Mouse (Mus musculus) megakaryocyte, adult 5-6 weeks (primary cell): ENCODE measurements around the gene Tst. TPM values are rescaled to one million over a fixed set of nuclear protein-coding genes. Genes with fewer than 3 reads are reported as not detected.
A peak's percentile ranks its signal among the peaks of the same experiment; 100 is the strongest.

Source experiments
- ATAC-seq: 2 replicates; pipeline ENCODE4 v1.8.0; 2016; ENCODE audit warnings: mild to moderate bottlenecking, inconsistent platforms; ENCODE audit not compliant: poor library complexity, severe bottlenecking
- total RNA-seq, 2 experiments: library from RNA; stranded (forward) in 1 of 2; stranded (reverse) in 1 of 2; fragments of 153-499, 151-499 nt in 1 of 2; fragments of 221-1000, 200-1000 nt in 1 of 2; gene quantifications; 2 replicates each; pipeline versions ENCODE4 v1.2.3 to v1.2.4; 2015 to 2017

The Tst gene
- total RNA-seq, 2 experiments from 2014 or later = 3.3 to 9.8 TPM

DNA sequence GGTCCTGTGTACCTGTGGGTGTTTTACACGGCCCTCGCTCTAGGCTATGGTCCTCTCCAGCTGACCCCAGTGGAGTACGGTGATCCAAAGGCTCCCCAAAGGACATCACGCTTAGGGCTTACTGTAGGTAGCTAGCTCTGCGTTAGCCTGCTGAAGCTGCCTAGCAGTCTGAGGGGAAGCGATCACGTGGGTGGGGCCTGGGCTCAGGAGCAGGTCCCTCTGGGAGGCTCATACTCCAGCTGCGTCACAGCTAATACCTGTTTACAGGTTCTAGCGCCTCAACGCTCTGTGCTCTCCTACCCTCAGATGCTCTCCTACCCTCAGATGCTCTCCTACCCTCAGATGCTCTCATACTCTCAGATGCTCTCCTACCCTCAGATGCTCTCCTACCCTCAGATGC lies 25.2 kb upstream of the Tst start:
- ATAC-seq = no peak

DNA sequence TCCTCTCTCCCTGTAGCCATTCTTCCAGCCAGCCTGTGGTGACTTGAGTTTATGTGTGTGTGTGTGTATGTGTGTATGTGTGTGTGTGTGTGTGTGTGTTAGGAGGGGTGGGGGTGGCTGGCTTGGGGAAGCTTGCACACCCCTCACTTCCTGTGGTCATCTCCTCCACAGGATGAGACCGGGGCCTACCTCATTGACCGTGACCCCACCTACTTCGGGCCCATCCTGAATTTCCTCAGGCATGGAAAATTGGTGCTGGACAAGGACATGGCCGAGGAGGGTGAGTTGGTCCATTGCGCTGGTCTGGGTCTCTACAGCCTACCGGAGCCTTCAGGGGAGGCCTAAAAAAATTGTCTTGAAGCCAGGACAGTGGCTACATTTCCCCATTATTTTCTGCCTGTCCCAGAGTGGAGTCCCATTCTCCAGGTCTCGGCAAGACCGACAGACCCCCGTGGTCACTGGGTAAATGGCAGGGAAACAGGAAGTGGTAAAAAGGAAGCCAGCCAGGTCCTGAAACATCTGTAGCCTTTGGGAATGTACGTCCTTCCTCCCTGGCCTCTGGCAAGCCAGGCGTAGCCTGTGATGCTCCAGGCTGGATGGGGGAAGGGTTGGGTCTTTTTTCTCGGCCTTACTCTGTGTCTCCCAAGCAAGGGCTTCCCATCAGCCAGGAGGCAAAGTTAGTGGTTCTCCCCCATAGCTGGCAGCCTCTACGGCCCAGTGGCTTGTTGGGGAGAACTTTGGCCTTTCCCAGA lies 24.3 kb upstream of the Tst start:
- no peak for ATAC-seq

GRCm38 (mm10) chr15:78429139-78429459 lies 23.4 kb upstream of the Tst start:
- peak; percentile 23; the same call in 1 of the 2 replicates for ATAC-seq

DNA sequence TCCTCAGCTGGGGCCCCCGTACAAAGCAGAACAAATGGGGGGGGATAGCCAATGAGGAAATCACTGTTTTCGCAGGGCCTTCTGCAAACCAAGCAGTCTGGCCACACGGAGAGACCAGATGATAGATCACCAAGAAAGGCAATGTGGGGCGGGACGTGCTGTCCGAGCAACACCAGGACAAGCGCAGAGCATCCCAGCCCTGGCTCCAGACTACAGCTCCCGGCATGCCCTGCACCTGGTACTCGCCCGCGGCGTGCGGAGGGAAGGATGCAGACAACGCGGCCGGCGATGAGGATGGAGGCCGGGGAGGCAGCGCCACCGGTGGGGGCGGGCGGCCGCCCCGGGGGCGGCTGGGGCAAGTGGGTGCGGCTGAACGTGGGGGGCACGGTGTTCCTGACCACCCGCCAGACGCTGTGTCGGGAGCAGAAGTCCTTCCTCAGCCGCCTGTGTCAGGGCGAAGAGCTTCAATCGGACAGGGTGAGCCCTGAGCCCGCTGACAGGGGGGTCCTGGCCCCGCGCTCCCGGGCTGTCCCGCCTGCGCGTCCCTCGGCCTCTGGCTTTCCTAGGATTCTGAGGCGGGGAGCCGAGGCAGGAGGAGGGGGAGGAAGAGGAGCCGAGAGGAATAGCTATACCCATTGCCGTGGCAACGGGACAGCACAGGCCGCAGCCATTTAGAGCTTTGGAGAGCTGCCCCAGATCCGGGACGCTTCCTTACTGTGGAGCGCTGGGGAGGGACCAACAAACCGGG lies 22.9 kb upstream of the Tst start, which contains the start of gene Kctd17:
Gene Kctd17, plus strand, starts transcription at position 174 of the 748 bp plus-strand sequence.
- peak; percentile 77 for ATAC-seq

GRCm38 (mm10) chr15:78425230-78425629 lies 19.5 kb upstream of the Tst start:
- ATAC-seq = no peak

GRCm38 (mm10) chr15:78424507-78424906 lies 18.8 kb upstream of the Tst start:
- no peak for ATAC-seq

GRCm38 (mm10) chr15:78422046-78422956 lies 16.6 kb upstream of the Tst start:
- ATAC-seq = peak; percentile 78

DNA sequence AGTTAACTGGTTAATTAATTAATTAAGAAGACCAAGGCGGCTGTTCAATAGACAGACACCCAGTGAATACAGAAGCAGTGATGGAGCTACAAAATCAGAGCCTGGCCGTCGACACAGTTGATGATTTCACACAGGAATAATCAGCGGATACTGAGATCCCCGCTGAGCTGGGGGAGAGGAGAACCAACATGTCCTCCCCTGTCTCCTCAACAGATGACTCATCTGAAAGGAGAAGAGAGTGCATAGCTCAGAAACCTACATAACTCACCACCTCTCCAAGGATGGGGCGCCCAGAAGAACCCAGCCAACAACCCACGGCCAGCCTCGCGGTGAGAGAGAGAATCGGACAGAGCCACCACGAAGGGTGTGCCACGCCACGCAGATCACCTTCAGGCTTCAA lies 14.7 kb upstream of the Tst start:
- no peak for ATAC-seq

- ATAC-seq = no peak
These were observed 11.2 kb upstream of the Tst start for GRCm38 (mm10) chr15:78416937-78417336.

DNA sequence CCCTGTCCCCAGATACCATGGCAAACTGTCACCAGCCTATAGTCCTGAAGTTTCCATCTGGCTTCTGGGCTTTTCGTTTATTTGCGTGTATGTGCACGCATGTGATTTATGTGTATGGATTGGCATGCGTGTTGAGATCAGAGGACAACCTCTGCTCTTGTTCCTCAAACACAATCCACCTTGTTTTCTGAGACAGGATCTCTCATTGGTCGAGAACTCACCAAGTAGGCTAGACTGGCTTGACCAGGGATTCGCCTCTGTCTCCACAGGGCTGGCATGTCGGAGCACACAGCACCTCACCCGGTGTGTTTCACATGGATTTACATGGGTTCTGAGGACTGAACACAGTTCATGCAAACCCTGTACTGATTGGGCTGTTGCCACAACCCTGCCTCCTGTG lies 8.4 kb upstream of the Tst start:
- ATAC-seq = no peak

DNA sequence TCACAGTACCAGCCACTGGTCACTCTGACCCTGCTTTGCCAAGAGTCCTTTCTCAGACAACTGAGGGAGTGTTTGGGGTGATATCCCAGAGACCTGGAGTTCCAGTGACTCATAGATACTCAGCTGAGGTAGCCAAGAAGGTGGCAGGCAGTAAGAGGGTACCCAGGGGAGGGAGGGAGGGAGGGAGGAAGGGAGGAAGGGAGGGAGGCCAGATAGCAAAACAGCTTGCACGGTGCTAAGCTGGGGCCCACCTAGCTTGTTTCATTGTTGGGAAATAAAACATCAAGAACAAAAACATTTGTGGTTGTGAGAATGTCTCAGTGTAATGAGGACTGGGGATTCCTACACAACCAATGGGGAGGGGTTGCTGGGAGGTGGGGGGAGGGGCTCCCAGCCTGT lies 8.0 kb upstream of the Tst start:
- no peak for ATAC-seq

DNA sequence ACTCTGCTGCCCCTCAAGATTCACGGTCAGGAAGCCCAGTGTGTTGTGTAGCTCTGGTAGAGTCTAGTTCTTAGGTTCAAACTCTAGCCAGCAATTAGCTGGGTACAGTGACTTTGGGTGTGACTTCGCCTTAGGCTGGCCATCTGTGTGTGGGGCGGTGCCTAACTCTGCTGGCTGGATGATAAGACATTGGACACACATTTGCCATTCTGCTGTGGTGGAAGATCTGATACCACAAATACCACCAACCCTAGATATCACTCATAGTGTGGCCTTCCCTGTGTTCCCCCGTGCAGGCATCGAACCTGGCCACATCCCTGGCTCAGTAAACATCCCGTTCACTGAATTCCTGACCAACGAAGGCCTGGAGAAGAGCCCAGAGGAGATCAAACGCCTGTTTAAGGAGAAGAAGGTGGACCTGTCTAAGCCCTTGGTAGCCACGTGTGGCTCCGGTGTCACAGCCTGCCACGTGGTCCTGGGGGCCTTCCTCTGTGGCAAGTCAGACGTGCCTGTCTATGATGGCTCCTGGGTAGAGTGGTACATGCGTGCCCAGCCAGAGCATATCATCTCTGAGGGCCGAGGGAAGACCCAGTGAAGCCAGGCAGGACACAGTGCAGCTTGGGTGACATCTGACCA lies 7.5 kb upstream of the Tst start:
- ATAC-seq = peak; percentile 63

DNA sequence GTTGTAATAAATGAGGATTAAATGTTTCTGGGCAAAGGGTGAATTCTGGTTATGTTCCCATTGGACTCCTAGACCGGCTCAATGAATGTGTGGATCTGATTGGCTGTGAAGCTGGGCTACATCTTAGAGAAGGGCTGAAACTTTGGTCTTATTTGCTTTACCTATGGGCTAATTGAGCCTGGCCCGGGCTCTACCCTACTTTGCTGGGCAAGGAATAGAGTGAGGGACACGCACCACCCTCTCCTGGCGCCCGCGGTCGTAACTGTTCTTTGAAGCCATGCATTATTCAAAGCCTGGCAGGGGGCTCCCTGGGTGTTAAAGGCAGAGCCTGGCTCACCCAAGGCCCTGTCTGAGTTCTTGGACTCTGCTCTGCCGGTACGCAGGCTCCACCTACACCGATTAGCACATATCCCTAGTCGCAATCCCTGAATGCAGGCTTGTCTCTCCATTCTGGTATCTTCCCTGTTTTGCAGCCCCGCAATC lies 3.9 kb upstream of the Tst start:
- ATAC-seq = no peak

DNA sequence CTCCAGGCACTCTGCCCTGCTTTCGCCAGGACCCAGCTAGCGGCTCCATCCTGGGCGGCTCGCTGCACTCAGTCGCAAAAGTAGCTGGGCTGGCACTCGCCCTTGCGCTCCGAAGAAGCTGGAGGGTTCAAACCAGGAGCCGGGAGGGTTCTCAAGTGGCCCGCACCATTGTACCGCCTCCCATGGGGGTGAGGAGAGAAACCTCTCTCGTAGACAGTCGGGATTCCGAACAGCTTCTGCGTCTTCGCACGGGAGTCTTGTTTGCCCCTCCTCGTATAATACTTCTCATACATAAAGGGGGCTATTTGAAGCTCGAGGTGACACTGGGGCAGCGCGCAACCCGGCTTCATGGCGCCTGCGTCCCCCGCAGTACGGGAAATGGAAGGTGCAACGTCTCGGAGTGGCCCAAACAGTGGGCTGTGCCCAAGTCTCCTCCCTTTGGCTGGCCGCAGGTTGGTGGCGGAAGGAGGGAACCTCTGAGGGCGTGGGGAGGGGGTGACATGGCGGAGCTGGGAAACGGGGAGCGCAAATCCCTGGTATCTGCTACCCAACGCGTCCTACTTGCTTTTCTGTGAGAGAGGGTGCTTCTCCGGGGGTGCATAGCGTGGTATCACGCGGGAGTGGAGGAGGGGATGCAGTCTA lies 707 bp upstream of the Tst start, which contains the start of gene Mpst:
Gene Mpst, plus strand, starts transcription at position 124 of the 642 bp plus-strand sequence.
- peak; percentile 93 for ATAC-seq

DNA sequence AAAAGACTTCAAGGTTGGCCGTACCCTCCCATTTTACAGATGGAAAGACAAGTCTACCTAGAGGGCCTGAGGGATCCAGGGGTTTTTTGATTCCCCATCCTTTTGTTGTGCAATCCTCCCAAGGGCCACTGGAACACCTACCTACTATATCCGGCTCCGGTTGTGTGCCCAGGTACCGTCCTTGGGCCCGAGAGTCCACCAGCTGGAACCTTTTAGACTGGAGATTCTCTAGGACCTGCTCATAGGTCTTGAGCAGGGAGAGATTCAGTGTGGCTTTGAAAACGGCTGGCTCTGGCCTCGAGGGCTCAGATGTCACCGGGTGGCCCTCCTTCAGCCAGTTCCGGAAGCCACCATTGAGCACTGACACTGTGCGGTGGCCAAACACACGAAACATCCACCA lies 609 bp downstream of the Tst start:
- no peak for ATAC-seq

DNA sequence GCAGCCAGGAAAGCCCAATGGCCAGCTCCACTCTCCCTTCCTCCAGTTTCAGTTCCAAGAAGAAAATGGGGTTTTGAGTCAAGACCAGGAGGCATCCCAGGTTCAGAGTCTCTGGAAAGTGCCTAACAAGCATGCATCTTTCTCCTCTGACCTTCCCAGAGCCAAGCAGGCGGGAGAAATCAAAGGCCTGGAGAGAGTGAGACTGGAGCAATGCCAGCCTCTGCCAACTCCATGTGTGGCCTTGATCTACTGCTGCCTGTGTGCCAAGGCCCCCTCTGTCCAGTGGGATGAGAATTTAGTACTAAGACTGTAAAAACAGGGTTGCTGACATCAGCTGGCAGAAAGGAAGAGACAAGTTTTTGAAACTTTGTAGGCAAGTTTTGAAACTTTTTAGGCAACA lies 1.8 kb downstream of the Tst start:
- ATAC-seq = no peak

DNA sequence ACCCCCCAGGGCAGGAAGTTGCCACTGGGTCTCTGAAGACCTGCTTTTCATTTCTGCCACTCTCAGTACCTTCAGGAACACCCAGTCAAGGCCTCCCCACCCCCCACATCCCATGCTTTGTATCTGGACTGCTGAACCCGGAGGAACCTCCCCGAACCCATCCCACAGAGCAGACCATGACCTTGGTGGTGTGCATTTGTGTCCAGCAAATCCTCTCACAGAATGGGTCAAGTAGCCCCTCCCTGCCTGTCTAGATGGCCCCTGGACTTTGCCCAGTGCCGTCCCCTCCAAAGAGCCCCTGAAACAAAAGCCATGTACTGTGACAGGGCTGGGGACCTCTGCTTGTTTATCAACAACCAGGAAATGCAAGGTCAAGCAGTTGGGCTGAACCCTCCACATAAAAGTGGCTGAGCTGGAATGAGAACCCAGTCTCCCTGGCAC lies 2.4 kb downstream of the Tst start:
- ATAC-seq = no peak

DNA sequence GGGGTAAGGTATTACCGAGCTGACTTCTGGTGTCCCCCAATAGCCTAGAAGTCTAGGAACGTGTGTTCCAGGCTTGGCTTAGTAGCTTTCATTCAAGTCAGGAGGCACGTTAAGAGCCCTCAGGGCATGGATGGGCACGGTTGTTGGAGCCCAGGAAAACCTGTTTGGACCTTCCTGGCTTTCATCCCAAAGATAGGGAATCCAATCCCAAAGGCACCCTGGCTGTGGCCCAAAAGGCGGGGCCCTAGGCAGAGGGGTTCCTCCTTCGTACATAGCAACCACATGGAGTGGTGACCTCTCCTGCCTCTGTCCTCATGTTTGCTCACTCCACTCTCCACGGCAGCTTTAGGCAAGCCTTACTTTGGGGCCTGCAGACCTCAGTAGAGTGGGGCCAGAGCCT lies 3.3 kb downstream of the Tst start:
- ATAC-seq = no peak

GRCm38 (mm10) chr15:78401921-78402320 lies 3.8 kb downstream of the Tst start:
- peak; percentile 13; the same call in 1 of the 2 replicates for ATAC-seq

DNA sequence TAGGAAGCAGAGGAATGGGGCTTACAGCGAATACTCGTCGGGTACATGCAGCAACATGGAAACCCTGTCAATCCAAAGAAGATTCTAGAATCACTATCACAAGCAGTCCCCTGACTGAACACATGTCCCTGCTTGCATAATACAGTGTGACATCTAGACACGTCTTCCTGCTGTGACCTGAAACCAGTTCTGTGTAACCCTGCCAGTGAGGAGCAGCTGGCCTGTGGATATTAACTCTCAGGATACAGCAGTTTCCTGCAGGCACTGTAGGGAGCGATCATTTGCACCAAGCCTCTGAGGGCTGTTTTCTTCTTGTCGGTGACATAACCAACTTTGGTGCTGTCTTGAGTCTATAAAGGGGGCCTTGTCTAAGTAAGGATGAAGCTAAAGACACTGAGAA lies 4.4 kb downstream of the Tst start:
- ATAC-seq = no peak
